Mouse (Mus musculus) gastrocnemius, adult 18-20 months (tissue): Measurements from ENCODE around the gene Gm28230. TPM values are rescaled to one million over a fixed set of nuclear protein-coding genes. Genes with fewer than 3 reads are reported as not detected.
A peak's percentile ranks its signal among the peaks of the same experiment; 100 is the strongest.

Source experiments
- DNase-seq: peaks from one replicate; pipeline ENCODE4 v3.0.0; 2021; ENCODE audit warnings: low spot score
- total RNA-seq, 2 experiments: library from RNA; stranded (reverse); gene quantifications; 2 replicates each; pipeline ENCODE4 v1.2.3; 2021

Gm28230 gene
- total RNA-seq, 2 experiments from 2014 or later, result 0.07 to 0.19 TPM

GRCm38 (mm10) chr2:74703720-74704392 lies 22.7 kb upstream of the Gm28230 start:
- DNase-seq, result no peak

GRCm38 (mm10) chr2:74704393-74704998 lies 22.0 kb upstream of the Gm28230 start, which contains the start of gene Hoxd8:
TSS of gene Hoxd8 (plus strand) at chr2:74704615.
- DNase-seq, result peak; percentile 59

- DNase-seq, result no peak
Observed at GRCm38 (mm10) chr2:74704999-74705466, 21.5 kb upstream of the Gm28230 start.

GRCm38 (mm10) chr2:74705467-74706089 lies 20.9 kb upstream of the Gm28230 start:
- DNase-seq, result peak; percentile 52

GRCm38 (mm10) chr2:74706393-74706960 lies 20.1 kb upstream of the Gm28230 start:
- DNase-seq, result no peak

- DNase-seq, result no peak
Observed at GRCm38 (mm10) chr2:74707599-74707998, 18.9 kb upstream of the Gm28230 start.

GRCm38 (mm10) chr2:74708676-74709075 lies 17.9 kb upstream of the Gm28230 start:
- no peak for DNase-seq

- no peak for DNase-seq
Observed at GRCm38 (mm10) chr2:74709465-74710419, 16.8 kb upstream of the Gm28230 start.

GRCm38 (mm10) chr2:74710929-74711543 lies 15.5 kb upstream of the Gm28230 start:
- no peak for DNase-seq

- peak; percentile 60 for DNase-seq
Observed at GRCm38 (mm10) chr2:74711721-74712621, 14.6 kb upstream of the Gm28230 start, which contains the start of the genes Hoxd3 and Hoxd4. TSS of gene Hoxd3 (plus strand) at chr2:74711927. TSS of gene Hoxd4 (plus strand) at chr2:74711929.

- no peak for DNase-seq
Observed at GRCm38 (mm10) chr2:74713239-74714150, 13.0 kb upstream of the Gm28230 start.

- no peak for DNase-seq
Observed at GRCm38 (mm10) chr2:74714156-74714789, 12.3 kb upstream of the Gm28230 start.

GRCm38 (mm10) chr2:74714881-74715280 lies 11.6 kb upstream of the Gm28230 start:
- no peak for DNase-seq

GRCm38 (mm10) chr2:74715504-74716241 lies 10.9 kb upstream of the Gm28230 start:
- peak; percentile 94 for DNase-seq

GRCm38 (mm10) chr2:74720384-74720783 lies 6.1 kb upstream of the Gm28230 start:
- no peak for DNase-seq

GRCm38 (mm10) chr2:74720955-74721491 lies 5.5 kb upstream of the Gm28230 start:
- DNase-seq, result no peak

GRCm38 (mm10) chr2:74721882-74722281 lies 4.6 kb upstream of the Gm28230 start:
- no peak for DNase-seq
